Mouse (Mus musculus): Measurements from ENCODE around the gene Npcd.

DNA sequence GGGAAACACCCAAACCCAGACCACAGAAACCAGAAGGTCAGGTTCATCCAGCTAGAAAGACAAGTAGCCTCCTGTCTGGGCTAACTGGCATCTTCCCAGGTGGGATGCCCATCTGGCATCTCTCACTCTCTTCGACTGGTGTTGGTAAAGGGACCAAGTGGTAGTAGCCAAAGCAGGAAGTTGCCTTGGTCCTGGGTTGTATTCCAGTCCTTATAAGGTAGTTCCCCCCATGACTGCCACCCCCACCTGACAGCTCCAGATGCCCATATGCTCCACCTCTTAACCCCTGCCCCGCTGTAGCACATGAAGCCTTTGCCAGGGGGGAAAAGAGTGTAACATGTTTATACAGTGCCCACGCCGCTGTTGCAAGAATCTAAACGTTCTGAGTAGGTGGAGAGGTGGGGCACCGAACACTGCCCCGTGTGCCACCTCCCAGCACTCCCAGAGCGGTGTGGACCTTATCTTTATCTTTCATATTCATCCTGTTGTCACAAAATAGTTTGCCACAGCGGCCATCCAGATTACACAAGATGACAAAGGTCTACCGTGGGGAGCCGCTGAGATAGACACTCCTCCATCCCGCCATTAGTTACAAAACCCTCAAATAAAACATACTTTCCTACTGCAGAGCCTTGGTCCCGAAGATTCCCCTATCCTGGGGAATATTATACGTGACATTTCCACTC, 92.7 kb downstream of the Npcd start:
- TF ChIP-seq POLR2A (IDR thresholded peaks at IDR 0.05; ENCODE audit: borderline replicate concordance, insufficient read depth, low read length) (no peak), CTCF (IDR thresholded peaks at IDR 0.05; ENCODE audit: borderline replicate concordance, insufficient read depth, low read depth, low read length) (no peak)
